Mouse (Mus musculus): ENCODE measurements around the gene Dpt. TPM values are rescaled to one million over a fixed set of nuclear protein-coding genes. Genes with fewer than 3 reads are reported as not detected.
A peak's percentile ranks its signal among the peaks of the same experiment; 100 is the strongest.
"Not testable (repeated sequence)": the region's sequence is repeated elsewhere in the genome, so short reads cannot be mapped to it uniquely, and the experiment has no call there.

Gene Dpt
- polyA plus RNA-seq, 1 experiment from 2014 or later: 0.38 TPM

- Histone ChIP-seq H3K4me2 (ENCODE audit: low read length) (no peak overlapping the region), H3K4me3 (ENCODE audit: low read depth, low read length) (no peak overlapping the region), H3K27ac (ENCODE audit: low read length) (no peak overlapping the region), H3K4me1 (ENCODE audit: control insufficient read depth, insufficient read depth, low read length) (0 out of 2 replicates have a peak, but pooled peaks cover 5% of the 10 kb centered on the region), H3K36me3 (ENCODE audit: control insufficient read depth, insufficient read depth, low read length) (no peaks in the 10 kb centered on the region), H3K9me3 (replicated peaks; ENCODE audit: control insufficient read depth, low read length, poor library complexity, severe bottlenecking) (no peaks in the 10 kb centered on the region), H3K27me3 (ENCODE audit: control insufficient read depth, insufficient read depth, low read depth, low read length) (no peaks in the 10 kb centered on the region), H3K9ac (ENCODE audit: low read depth, low read length) (no peak overlapping the region)
- ATAC-seq: no peak
- WGBS: 34% methylated on average over 2 of the region's 2 CpGs
Observed at GRCm38 (mm10) chr1:164824896-164825295, 28.5 kb downstream of the Dpt start.

- whole genome bisulfite sequencing: 60% methylated on average over 1 of the region's 1 CpGs
- no peak for ATAC-seq
- no peaks in the 10 kb centered on the region for H3K4me1 ChIP-seq (ENCODE audit: control insufficient read depth, insufficient read depth, low read length)
Observed at GRCm38 (mm10) chr1:164829881-164830280, 33.4 kb downstream of the Dpt start.

GRCm38 (mm10) chr1:164832459-164832858 is 36.0 kb downstream of the Dpt start:
- Histone ChIP-seq H3K9me3 (replicated peaks; ENCODE audit: control insufficient read depth, low read length, poor library complexity, severe bottlenecking) (no peaks in the 10 kb centered on the region), H3K4me3 (ENCODE audit: low read depth, low read length) (no peak overlapping the region), H3K27ac (ENCODE audit: low read length) (no peak overlapping the region), H3K4me2 (ENCODE audit: low read length) (no peak overlapping the region), H3K36me3 (ENCODE audit: control insufficient read depth, insufficient read depth, low read length) (no peaks in the 10 kb centered on the region), H3K4me1 (ENCODE audit: control insufficient read depth, insufficient read depth, low read length) (no peaks in the 10 kb centered on the region), H3K9ac (ENCODE audit: low read depth, low read length) (no peak overlapping the region), H3K27me3 (ENCODE audit: control insufficient read depth, insufficient read depth, low read depth, low read length) (no peaks in the 10 kb centered on the region)
- WGBS: 90% methylated on average over 5 of the region's 5 CpGs
- no peak for ATAC-seq

More at GRCm38 (mm10) chr1:164829881-164830280, 33.4 kb downstream of the Dpt start:
- Histone ChIP-seq H3K27ac (ENCODE audit: low read length) (no peak overlapping the region), H3K27me3 (ENCODE audit: control insufficient read depth, insufficient read depth, low read depth, low read length) (no peaks in the 10 kb centered on the region), H3K9me3 (replicated peaks; ENCODE audit: control insufficient read depth, low read length, poor library complexity, severe bottlenecking) (no peaks in the 10 kb centered on the region), H3K4me2 (ENCODE audit: low read length) (no peak overlapping the region), H3K36me3 (ENCODE audit: control insufficient read depth, insufficient read depth, low read length) (no peaks in the 10 kb centered on the region), H3K9ac (ENCODE audit: low read depth, low read length) (no peak overlapping the region), H3K4me3 (ENCODE audit: low read depth, low read length) (no peak overlapping the region)

GRCm38 (mm10) chr1:164848616-164849265 is 52.3 kb downstream of the Dpt start:
- WGBS: 77% methylated on average over 7 of the region's 7 CpGs
- no peaks in the 10 kb centered on the region for H3K9me3 ChIP-seq (replicated peaks; ENCODE audit: control insufficient read depth, low read length, poor library complexity, severe bottlenecking)
- no peak overlapping the region for H3K9ac ChIP-seq (ENCODE audit: low read depth, low read length)
- no peak overlapping the region for H3K27ac ChIP-seq (ENCODE audit: low read length)
- no peaks in the 10 kb centered on the region for H3K36me3 ChIP-seq (ENCODE audit: control insufficient read depth, insufficient read depth, low read length)
- no peak overlapping the region for H3K4me3 ChIP-seq (ENCODE audit: low read depth, low read length)
- H3K4me1 ChIP-seq (ENCODE audit: control insufficient read depth, insufficient read depth, low read length): peaks cover 2% of the 10 kb centered on the region; the same call in 1 of the 2 replicates
- no peak overlapping the region for H3K4me2 ChIP-seq (ENCODE audit: low read length)
- ATAC-seq: no peak
- no peaks in the 10 kb centered on the region for H3K27me3 ChIP-seq (ENCODE audit: control insufficient read depth, insufficient read depth, low read depth, low read length)

GRCm38 (mm10) chr1:164855700-164856099 is 59.3 kb downstream of the Dpt start:
- H3K4me1 ChIP-seq (ENCODE audit: control insufficient read depth, insufficient read depth, low read length); H3K27me3 ChIP-seq (ENCODE audit: control insufficient read depth, insufficient read depth, low read depth, low read length); ATAC-seq; H3K36me3 ChIP-seq (ENCODE audit: control insufficient read depth, insufficient read depth, low read length); H3K27ac ChIP-seq (ENCODE audit: low read length); H3K4me3 ChIP-seq (ENCODE audit: low read depth, low read length); H3K4me2 ChIP-seq (ENCODE audit: low read length); H3K9me3 ChIP-seq (replicated peaks; ENCODE audit: control insufficient read depth, low read length, poor library complexity, severe bottlenecking); H3K9ac ChIP-seq (ENCODE audit: low read depth, low read length): not testable (repeated sequence)
- WGBS: 78% methylated on average over 2 of the region's 2 CpGs

GRCm38 (mm10) chr1:164859952-164860351 is 63.5 kb downstream of the Dpt start:
- H3K27me3 ChIP-seq (ENCODE audit: control insufficient read depth, insufficient read depth, low read depth, low read length): no peaks in the 10 kb centered on the region
- 62% methylated on average over 11 of the region's 11 CpGs for WGBS
- no peak overlapping the region for H3K4me3 ChIP-seq (ENCODE audit: low read depth, low read length)
- H3K4me2 ChIP-seq (ENCODE audit: low read length): no peak overlapping the region
- no peaks in the 10 kb centered on the region for H3K9me3 ChIP-seq (replicated peaks; ENCODE audit: control insufficient read depth, low read length, poor library complexity, severe bottlenecking)
- no peaks in the 10 kb centered on the region for H3K36me3 ChIP-seq (ENCODE audit: control insufficient read depth, insufficient read depth, low read length)
- no peak overlapping the region for H3K9ac ChIP-seq (ENCODE audit: low read depth, low read length)
- no peak overlapping the region for H3K27ac ChIP-seq (ENCODE audit: low read length)
- no peak; the same call in 1 of the 2 replicates for ATAC-seq
- H3K4me1 ChIP-seq (ENCODE audit: control insufficient read depth, insufficient read depth, low read length): 0 out of 2 replicates have a peak, but pooled peaks cover 2% of the 10 kb centered on the region

GRCm38 (mm10) chr1:164860782-164861181 is 64.3 kb downstream of the Dpt start:
- Histone ChIP-seq H3K27me3 (ENCODE audit: control insufficient read depth, insufficient read depth, low read depth, low read length) (no peaks in the 10 kb centered on the region), H3K4me2 (ENCODE audit: low read length) (no peak overlapping the region), H3K4me3 (ENCODE audit: low read depth, low read length) (no peak overlapping the region), H3K9me3 (replicated peaks; ENCODE audit: control insufficient read depth, low read length, poor library complexity, severe bottlenecking) (no peaks in the 10 kb centered on the region), H3K9ac (ENCODE audit: low read depth, low read length) (no peak overlapping the region), H3K4me1 (ENCODE audit: control insufficient read depth, insufficient read depth, low read length) (0 out of 2 replicates have a peak, but pooled peaks cover 2% of the 10 kb centered on the region), H3K27ac (ENCODE audit: low read length) (no peak overlapping the region), H3K36me3 (ENCODE audit: control insufficient read depth, insufficient read depth, low read length) (no peaks in the 10 kb centered on the region)
- WGBS: 98% methylated on average over 2 of the region's 2 CpGs
- ATAC-seq: peak; percentile 58

GRCm38 (mm10) chr1:164861501-164861900 is 65.1 kb downstream of the Dpt start:
- no peaks in the 10 kb centered on the region for H3K9me3 ChIP-seq (replicated peaks; ENCODE audit: control insufficient read depth, low read length, poor library complexity, severe bottlenecking)
- H3K4me3 ChIP-seq (ENCODE audit: low read depth, low read length): no peak overlapping the region
- H3K36me3 ChIP-seq (ENCODE audit: control insufficient read depth, insufficient read depth, low read length): no peaks in the 10 kb centered on the region
- H3K27ac ChIP-seq (ENCODE audit: low read length): no peak overlapping the region
- 0 out of 2 replicates have a peak, but pooled peaks cover 2% of the 10 kb centered on the region for H3K4me1 ChIP-seq (ENCODE audit: control insufficient read depth, insufficient read depth, low read length)
- ATAC-seq: no peak
- H3K27me3 ChIP-seq (ENCODE audit: control insufficient read depth, insufficient read depth, low read depth, low read length): no peaks in the 10 kb centered on the region
- WGBS: 63% methylated on average over 4 of the region's 4 CpGs
- no peak overlapping the region for H3K4me2 ChIP-seq (ENCODE audit: low read length)
- no peak overlapping the region for H3K9ac ChIP-seq (ENCODE audit: low read depth, low read length)

GRCm38 (mm10) chr1:164862946-164863883 is 66.8 kb downstream of the Dpt start:
- Histone ChIP-seq H3K36me3 (ENCODE audit: control insufficient read depth, insufficient read depth, low read length) (no peaks in the 10 kb centered on the region), H3K4me2 (ENCODE audit: low read length) (no peak overlapping the region), H3K9me3 (replicated peaks; ENCODE audit: control insufficient read depth, low read length, poor library complexity, severe bottlenecking) (no peaks in the 10 kb centered on the region), H3K9ac (ENCODE audit: low read depth, low read length) (no peak overlapping the region), H3K4me3 (ENCODE audit: low read depth, low read length) (no peak overlapping the region), H3K27me3 (ENCODE audit: control insufficient read depth, insufficient read depth, low read depth, low read length) (no peaks in the 10 kb centered on the region), H3K27ac (ENCODE audit: low read length) (no peak overlapping the region), H3K4me1 (ENCODE audit: control insufficient read depth, insufficient read depth, low read length) (0 out of 2 replicates have a peak, but pooled peaks cover 2% of the 10 kb centered on the region)
- ATAC-seq: no peak
- 60% methylated on average over 12 of the region's 12 CpGs for WGBS
